Mouse (Mus musculus) midbrain, embryonic 16.5 days (tissue): ENCODE measurements around the gene Trpm3. TPM values are rescaled to one million over a fixed set of nuclear protein-coding genes. Genes with fewer than 3 reads are reported as not detected.
A peak's percentile ranks its signal among the peaks of the same experiment; 100 is the strongest.

Experiments used
- ATAC-seq: fragments of 200-750 bp; cut with Nextera tagmentation; 2 replicates; pipeline ENCODE4 v1.8.0; 2017; ENCODE audit warnings: moderate TSS enrichment
- H3K27ac ChIP-seq: fragments of 300-500 bp; sonication (generic); 2 replicates; pipeline ENCODE4 v1.5.1; 2014; ENCODE audit warnings: mild to moderate bottlenecking, low read length, mixed read lengths
- H3K27me3 ChIP-seq: fragments of 300-500 bp; sonication (generic); 2 replicates; pipeline ENCODE4 v1.6.1; 2014; ENCODE audit warnings: low read depth, low read length, mixed read lengths; ENCODE audit not compliant: control insufficient read depth, insufficient read depth
- H3K36me3 ChIP-seq: fragments of 300-500 bp; sonication (generic); 2 replicates; pipeline ENCODE4 v1.6.1; 2014; ENCODE audit warnings: mild to moderate bottlenecking, low read length, moderate library complexity, mixed read lengths; ENCODE audit not compliant: control insufficient read depth, insufficient read depth
- H3K4me1 ChIP-seq: fragments of 300-500 bp; sonication (generic); 2 replicates; pipeline ENCODE4 v1.6.1; 2014; ENCODE audit warnings: mild to moderate bottlenecking, low read length, mixed read lengths; ENCODE audit not compliant: control insufficient read depth, insufficient read depth
- H3K4me2 ChIP-seq: fragments of 300-500 bp; sonication (generic); 2 replicates; pipeline ENCODE4 v1.6.1; 2014; ENCODE audit warnings: mild to moderate bottlenecking, low read length, mixed read lengths
- H3K4me3 ChIP-seq: fragments of 300-500 bp; sonication (generic); 2 replicates; pipeline ENCODE4 v1.5.1; 2014; ENCODE audit warnings: low read depth, mild to moderate bottlenecking, low read length, moderate library complexity, mixed read lengths
- H3K9ac ChIP-seq: fragments of 300-500 bp; sonication (generic); 2 replicates; pipeline ENCODE4 v1.6.1; 2014; ENCODE audit warnings: low read depth, low read length, mixed read lengths
- H3K9me3 ChIP-seq: fragments of 300-500 bp; sonication (generic); replicated peaks from 2 replicates; pipeline ENCODE4 v1.6.1; 2014; ENCODE audit warnings: mild to moderate bottlenecking, low read length, mixed read lengths; ENCODE audit not compliant: control insufficient read depth, poor library complexity, severe bottlenecking
- WGBS: fragments of 180-500 bp; shearing (Covaris S2); extraction: QIAGEN DNeasy Blood & Tissue Kit; methylation state at CpG from one replicate; pipeline ENCODE4 v1.1.7; 2014; 5-methylcytosine and 5-hydroxymethylcytosine counted together
- polyA plus RNA-seq: library from polyadenylated mRNA; unstranded; fragments of >200 nt; fragmentation: Nextera tagmentation; extraction: Ambion mirVana; gene quantifications from 2 replicates; pipeline ENCODE4 v1.2.1, GENCODE M21; 2015

The Trpm3 gene
- polyA plus RNA-seq, 1 experiment from 2014 or later: 24.7 TPM

DNA sequence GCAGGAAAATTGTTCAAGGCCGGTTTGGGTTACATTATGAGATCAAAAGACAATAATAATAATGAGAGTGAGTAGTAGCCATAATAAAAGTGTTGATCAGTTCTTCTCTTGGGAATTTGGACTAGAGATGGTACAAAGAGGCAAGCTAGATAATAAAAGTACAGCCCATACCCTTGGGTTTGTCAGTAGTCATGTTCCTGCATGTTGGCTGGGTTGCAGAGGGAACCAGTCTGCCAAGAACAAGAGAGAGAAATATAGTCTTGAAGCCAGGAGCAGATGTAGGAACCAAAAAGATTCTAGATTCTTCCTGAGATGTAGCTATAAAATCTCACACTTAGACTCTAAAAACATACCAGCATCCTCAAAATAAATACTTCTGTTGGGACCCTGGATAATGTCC, 861.4 kb downstream of the Trpm3 start:
- Histone ChIP-seq H3K27ac (no peak overlapping the region), H3K27me3 (no peaks in the 10 kb centered on the region), H3K36me3 (no peaks in the 10 kb centered on the region), H3K9ac (no peak overlapping the region), H3K4me2 (no peak overlapping the region), H3K9me3 (no peaks in the 10 kb centered on the region; the same call in 1 of the 2 replicates), H3K4me3 (no peak overlapping the region), H3K4me1 (no peaks in the 10 kb centered on the region)
- WGBS: 100% methylated on average over 1 of the region's 1 CpGs
- no peak for ATAC-seq

DNA sequence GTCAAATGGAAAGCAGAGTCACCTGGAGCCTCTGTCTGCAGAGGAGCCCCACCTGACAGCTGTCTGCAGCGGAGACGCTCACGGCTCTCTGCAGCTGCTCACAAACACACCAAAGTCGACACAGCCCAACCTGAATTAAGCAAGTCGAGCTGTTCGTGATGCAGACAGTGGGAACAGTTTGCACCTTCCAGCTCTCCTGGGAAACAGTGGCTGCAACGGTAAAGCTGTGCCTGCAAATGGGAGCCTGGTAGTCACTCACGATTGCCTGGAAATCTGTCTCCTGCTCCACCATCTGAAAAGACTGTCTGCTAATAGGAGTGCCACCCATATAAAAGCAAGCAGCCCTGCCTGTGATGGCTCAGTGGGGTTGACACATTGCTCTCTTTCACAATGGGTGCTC, 865.0 kb downstream of the Trpm3 start:
- peak overlapping the region; percentile 63 for H3K27ac ChIP-seq
- no peaks in the 10 kb centered on the region for H3K4me1 ChIP-seq
- peak overlapping the region; percentile 45; the same call in 1 of the 2 replicates for H3K9ac ChIP-seq
- H3K36me3 ChIP-seq: no peaks in the 10 kb centered on the region
- WGBS: 31% methylated on average over 8 of the region's 8 CpGs
- H3K27me3 ChIP-seq: no peaks in the 10 kb centered on the region
- no peak overlapping the region for H3K4me3 ChIP-seq
- ATAC-seq: peak; percentile 36; the same call in 1 of the 2 replicates
- no peaks in the 10 kb centered on the region for H3K9me3 ChIP-seq
- H3K4me2 ChIP-seq: no peak overlapping the region; the same call in 1 of the 2 replicates

DNA sequence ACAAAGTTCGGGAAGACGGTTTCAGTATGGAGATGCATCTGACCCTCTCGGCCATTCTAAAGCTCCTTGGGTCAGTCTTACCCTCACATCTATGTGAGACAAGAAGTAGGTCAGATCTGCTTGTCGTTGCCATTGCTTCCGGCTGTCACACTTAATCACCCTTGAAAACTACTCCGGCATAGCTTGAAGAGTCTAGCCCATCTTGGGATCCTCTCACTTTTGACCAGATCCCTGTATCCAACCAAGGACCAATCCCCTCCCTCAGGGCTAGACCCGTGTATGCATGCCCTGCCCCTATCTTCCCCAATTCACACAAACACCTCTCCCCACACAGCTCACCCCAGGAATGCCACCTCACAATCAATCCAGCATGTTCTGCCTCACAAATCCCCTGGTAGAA, 867.0 kb downstream of the Trpm3 start:
- no peaks in the 10 kb centered on the region for H3K27me3 ChIP-seq
- no peaks in the 10 kb centered on the region for H3K9me3 ChIP-seq
- no peak overlapping the region for H3K9ac ChIP-seq
- no peaks in the 10 kb centered on the region for H3K36me3 ChIP-seq
- H3K4me3 ChIP-seq: no peak overlapping the region
- no peak for ATAC-seq
- no peak overlapping the region for H3K4me2 ChIP-seq
- H3K4me1 ChIP-seq: no peaks in the 10 kb centered on the region
- no peak overlapping the region for H3K27ac ChIP-seq
- 92% methylated on average over 7 of the region's 7 CpGs for WGBS

DNA sequence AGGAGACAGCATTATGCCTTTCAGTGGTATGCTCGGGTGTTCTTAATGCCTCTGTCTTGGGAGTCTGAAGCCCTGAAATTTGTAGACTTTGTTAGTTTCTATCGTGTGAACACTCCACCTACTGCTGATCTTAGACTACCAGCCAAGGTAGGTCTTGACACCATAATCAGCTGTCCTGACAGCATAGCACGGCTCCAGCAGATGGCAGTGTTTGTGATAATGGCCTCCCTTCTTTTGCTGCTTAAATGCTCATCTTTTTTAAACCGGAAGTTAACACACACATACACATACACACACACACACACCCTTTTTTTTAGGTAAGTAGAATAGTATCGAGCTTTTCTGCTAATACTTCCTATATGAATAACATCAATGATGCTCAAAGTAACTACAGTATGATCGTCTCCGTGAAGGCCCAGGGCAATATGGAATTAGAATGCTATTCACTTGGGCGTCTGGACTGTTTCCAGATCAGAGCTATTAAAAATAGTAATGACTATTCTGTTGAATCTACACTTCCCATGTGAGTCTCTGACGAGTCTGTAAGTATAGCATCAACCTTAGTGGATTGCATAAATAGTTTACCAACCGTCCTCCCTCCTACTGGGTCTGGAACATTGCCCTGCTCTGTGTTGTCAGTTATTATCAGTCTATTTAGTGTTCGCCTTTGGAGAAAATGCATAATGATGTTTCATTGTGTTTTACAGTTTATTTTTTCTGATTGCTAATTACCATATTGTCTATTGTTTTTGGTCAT, 867.8 kb downstream of the Trpm3 start:
- ATAC-seq: peak; percentile 60; the same call in 1 of the 2 replicates
- H3K4me1 ChIP-seq: no peaks in the 10 kb centered on the region

DNA sequence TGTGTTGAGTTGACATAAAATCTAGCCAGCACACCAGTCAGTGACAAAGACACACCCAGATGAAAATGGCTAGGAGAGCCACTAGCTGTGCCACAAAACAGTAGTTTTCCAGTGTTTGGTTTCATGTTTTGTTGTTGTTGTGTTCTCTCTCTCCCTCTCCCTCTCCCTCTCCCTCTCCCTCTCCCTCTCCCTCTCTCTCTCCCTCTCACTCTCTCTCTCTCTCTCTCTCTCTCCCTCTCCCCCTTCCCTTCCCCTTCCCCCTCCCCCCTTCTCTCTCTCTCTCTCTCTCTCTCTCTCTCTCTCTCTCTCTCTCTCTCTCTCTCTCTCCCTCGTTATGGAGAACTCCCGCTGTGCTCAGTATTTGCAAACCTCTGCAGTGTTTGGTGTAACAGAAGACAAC, 874.8 kb downstream of the Trpm3 start:
- Histone ChIP-seq H3K9ac (no peak overlapping the region), H3K27ac (no peak overlapping the region), H3K27me3 (no peaks in the 10 kb centered on the region), H3K4me3 (no peak overlapping the region), H3K4me1 (no peaks in the 10 kb centered on the region), H3K4me2 (no peak overlapping the region), H3K9me3 (no peaks in the 10 kb centered on the region), H3K36me3 (no peaks in the 10 kb centered on the region)
- WGBS: 75% methylated on average over 1 of the region's 2 CpGs
- no peak for ATAC-seq

More for the DNA sequence above, 867.8 kb downstream of the Trpm3 start:
- Histone ChIP-seq H3K27ac (no peak overlapping the region), H3K4me2 (no peak overlapping the region), H3K27me3 (no peaks in the 10 kb centered on the region), H3K36me3 (no peaks in the 10 kb centered on the region), H3K4me3 (no peak overlapping the region), H3K9ac (no peak overlapping the region), H3K9me3 (no peaks in the 10 kb centered on the region)
- WGBS: 63% methylated on average over 11 of the region's 11 CpGs

DNA sequence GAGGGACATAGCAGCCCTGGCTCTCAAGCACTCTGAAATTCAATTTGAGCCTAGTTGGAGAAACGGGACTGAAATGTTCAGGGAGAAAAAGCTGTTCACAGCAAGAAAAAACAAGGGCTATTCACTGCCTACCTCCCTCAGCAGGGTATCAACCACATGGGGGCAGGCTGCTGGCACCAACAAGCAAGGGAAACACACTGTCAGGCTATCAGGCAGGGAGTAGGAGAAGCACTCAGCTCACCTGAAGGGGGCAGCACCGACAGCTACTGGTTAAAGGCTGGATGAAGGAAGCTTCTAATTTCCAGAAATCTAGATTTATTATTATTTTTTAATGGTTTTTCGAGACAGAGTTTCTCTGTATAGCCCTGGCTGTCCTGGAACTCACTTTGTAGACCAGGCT, 876.7 kb downstream of the Trpm3 start:
- no peaks in the 10 kb centered on the region for H3K4me1 ChIP-seq
- no peak for ATAC-seq
- no peak overlapping the region for H3K4me3 ChIP-seq
- H3K9ac ChIP-seq: no peak overlapping the region
- no peaks in the 10 kb centered on the region for H3K27me3 ChIP-seq
- no peak overlapping the region for H3K27ac ChIP-seq
- no peaks in the 10 kb centered on the region for H3K36me3 ChIP-seq
- H3K4me2 ChIP-seq: no peak overlapping the region
- no peaks in the 10 kb centered on the region for H3K9me3 ChIP-seq
- 69% methylated on average over 3 of the region's 3 CpGs for whole genome bisulfite sequencing

DNA sequence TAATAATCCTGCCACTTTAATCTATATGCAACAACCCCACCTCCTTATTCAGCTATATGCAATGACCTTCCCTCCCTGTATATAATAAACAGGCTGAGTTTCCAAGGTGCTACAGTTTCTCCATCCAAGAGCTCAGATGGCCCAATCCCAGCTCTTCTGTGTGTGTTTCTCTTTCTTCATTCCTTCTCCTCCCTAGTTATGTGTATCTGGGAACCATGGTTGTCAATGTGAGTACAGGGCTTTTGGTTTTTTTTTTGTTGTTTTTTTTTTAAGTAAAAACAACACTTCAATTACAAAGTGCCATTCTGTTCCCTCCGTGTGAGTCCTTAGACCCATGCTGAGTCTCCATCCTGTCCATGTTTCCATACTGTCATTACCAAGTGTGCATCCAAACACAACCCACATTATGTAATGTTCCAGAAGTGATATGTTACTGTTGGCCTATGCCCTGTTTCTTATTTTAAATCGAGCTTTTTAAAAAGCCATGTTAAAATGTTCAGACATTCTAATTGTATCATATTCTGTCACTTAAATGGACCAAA, 879.4 kb downstream of the Trpm3 start:
- no peak overlapping the region for H3K9ac ChIP-seq
- 78% methylated on average over 2 of the region's 2 CpGs for WGBS
- no peak for ATAC-seq
- H3K9me3 ChIP-seq: no peaks in the 10 kb centered on the region
- no peaks in the 10 kb centered on the region for H3K27me3 ChIP-seq
- H3K27ac ChIP-seq: no peak overlapping the region
- no peaks in the 10 kb centered on the region for H3K4me1 ChIP-seq
- no peak overlapping the region for H3K4me2 ChIP-seq
- no peaks in the 10 kb centered on the region for H3K36me3 ChIP-seq
- no peak overlapping the region for H3K4me3 ChIP-seq

DNA sequence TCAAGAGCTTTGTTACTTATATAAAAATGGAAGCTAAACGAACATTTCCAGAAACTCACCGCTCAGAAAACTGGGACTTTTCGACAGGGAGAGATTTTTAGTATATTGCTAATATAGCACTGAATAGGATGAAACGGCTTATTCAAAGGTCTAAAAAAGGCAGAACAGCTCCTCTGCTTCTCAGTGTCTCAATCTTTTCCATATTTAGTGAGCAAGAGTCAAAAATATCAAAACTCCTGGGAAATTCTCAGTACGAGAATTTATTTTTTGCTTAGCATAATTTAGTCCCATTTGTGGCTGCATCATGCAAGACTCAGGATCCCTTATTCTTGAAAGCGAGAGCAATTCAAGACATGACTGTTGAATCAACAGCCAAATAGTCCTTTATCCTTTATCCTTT, 884.1 kb downstream of the Trpm3 start:
- no peaks in the 10 kb centered on the region for H3K4me1 ChIP-seq
- no peaks in the 10 kb centered on the region for H3K9me3 ChIP-seq
- H3K4me3 ChIP-seq: no peak overlapping the region
- ATAC-seq: no peak
- H3K9ac ChIP-seq: no peak overlapping the region
- H3K4me2 ChIP-seq: no peak overlapping the region
- whole genome bisulfite sequencing: 85% methylated on average over 6 of the region's 6 CpGs
- H3K27me3 ChIP-seq: no peaks in the 10 kb centered on the region
- H3K27ac ChIP-seq: no peak overlapping the region
- H3K36me3 ChIP-seq: no peaks in the 10 kb centered on the region

DNA sequence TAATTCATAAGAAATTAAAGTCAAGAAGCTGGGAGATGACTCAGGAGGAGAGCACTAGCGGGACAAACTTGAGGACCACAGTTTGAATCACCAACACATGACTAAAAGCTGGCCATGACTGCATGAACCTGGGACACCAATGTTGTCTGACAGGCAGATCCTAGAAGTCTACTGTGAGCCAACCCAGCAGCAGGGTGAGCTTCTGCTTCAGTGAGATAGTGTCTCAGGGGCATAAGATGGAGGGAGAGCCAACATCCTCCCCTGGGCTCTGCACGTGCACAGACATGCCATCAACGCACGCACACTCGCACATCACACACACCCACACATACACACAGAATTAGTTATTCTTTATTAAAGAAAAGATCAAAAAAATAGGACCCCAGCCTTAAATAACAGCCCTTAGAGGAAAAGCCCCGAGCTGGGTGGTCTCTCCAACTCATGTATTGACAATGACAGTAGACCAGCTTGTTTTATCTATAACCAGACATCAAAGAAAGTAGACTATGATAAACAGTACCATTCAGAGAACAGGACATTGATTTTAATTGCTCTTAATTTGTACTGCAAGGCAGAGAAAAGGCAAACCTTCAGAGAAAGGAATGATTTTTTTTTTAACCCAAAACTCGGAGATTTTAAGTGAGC, 884.6 kb downstream of the Trpm3 start:
- H3K9me3 ChIP-seq: no peaks in the 10 kb centered on the region
- H3K4me2 ChIP-seq: no peak overlapping the region
- no peak overlapping the region for H3K27ac ChIP-seq
- no peak for ATAC-seq
- WGBS: 90% methylated on average over 7 of the region's 7 CpGs
- no peaks in the 10 kb centered on the region for H3K27me3 ChIP-seq
- H3K36me3 ChIP-seq: no peaks in the 10 kb centered on the region
- no peaks in the 10 kb centered on the region for H3K4me1 ChIP-seq
- no peak overlapping the region for H3K4me3 ChIP-seq
- H3K9ac ChIP-seq: no peak overlapping the region
